Comparison of ENCODE assay signal across 32 mouse cellular contexts in genomic region chr5:132850770-132851169, GRCm38 (mm10).
DNase-seq lines count a peak whose midpoint lies in the region; ATAC-seq lines count a peak whose summit lies in the region.
"Had no signal": no experiment of that assay in that cellular context is flagged by ENCODE, and none has a peak within 500 bp of the region (broad histone marks: within the 10 kb centered on the region; RNA-seq: fewer than 3 reads in every experiment).

No protein-coding gene starts in this region.

- no peak for ATAC-seq in midbrain, embryonic 14.5 days (ENCODE audit: low FRiP score, low TSS enrichment)
- ATAC-seq: intestine, embryonic 16.5 days; midbrain, embryonic 15.5 days had no signal

- H3K27me3 ChIP-seq in midbrain, embryonic 14.5 days (ENCODE audit: control insufficient read depth, insufficient read depth, low read length), result no peaks in the 10 kb centered on the region
- H3K27me3 ChIP-seq: CH12.LX; embryonic facial prominence, embryonic 13.5 days; heart, embryonic 12.5 days; hindbrain, embryonic 13.5 days; limb, embryonic 12.5 days; liver, embryonic 15.5 days; midbrain, embryonic 15.5 days; neural tube, embryonic 15.5 days had no signal

- no peaks in the 10 kb centered on the region for H3K4me1 ChIP-seq in midbrain, embryonic 14.5 days (ENCODE audit: control insufficient read depth, insufficient read depth, low read length)
- H3K4me1 ChIP-seq: heart, embryonic 12.5 days; liver, embryonic 15.5 days; midbrain, embryonic 15.5 days had no signal

- peak; percentile 30 to 50 for DNase-seq in cerebellum, postnatal 10 days
- no peak for DNase-seq in cerebellum, postnatal 25 days
- DNase-seq in layer of hippocampus, adult 11-12 months (ENCODE audit: low spot score), result peak; percentile 14
- DNase-seq in layer of hippocampus, postnatal 25 days (ENCODE audit: extremely low spot score in 1 of 2, low spot score in 1 of 2), result no peak
- peak; percentile 6 to 12 for DNase-seq in layer of hippocampus, adult 8-10 months (ENCODE audit: low spot score in 2 of 2)
- DNase-seq in thymus, adult 18-20 months, result no peak
- DNase-seq in frontal cortex, postnatal 25 days (ENCODE audit: low spot score in 2 of 2), result no peak
- DNase-seq in midbrain, embryonic 14.5 days, result no peak
- DNase-seq: adrenal gland, adult 8-10 months; cerebellum, adult 8-10 months; gastrocnemius, postnatal 25 days; heart, adult 18-20 months; heart, postnatal 4 days; kidney, adult 8-10 months; kidney, postnatal 4 days; lung, embryonic 14.5 days; lung, postnatal 14 days; retina, postnatal 1 day; right cerebral cortex, postnatal 25 days; thymus, adult 2 months; thymus, postnatal 36 days had no signal

- H3K4me2 ChIP-seq in midbrain, embryonic 14.5 days (ENCODE audit: low read length), result no peak overlapping the region
- H3K4me2 ChIP-seq: embryonic facial prominence, embryonic 13.5 days; heart, embryonic 12.5 days; hindbrain, embryonic 13.5 days; limb, embryonic 12.5 days; liver, embryonic 15.5 days; lung, embryonic 14.5 days; midbrain, embryonic 15.5 days; neural tube, embryonic 15.5 days had no signal

- H3K9ac ChIP-seq in midbrain, embryonic 14.5 days (replicated peaks; ENCODE audit: low read length), result no peak overlapping the region
- H3K9ac ChIP-seq: embryonic facial prominence, embryonic 13.5 days; heart, embryonic 12.5 days; hindbrain, embryonic 13.5 days; limb, embryonic 12.5 days; liver, embryonic 15.5 days; lung, embryonic 14.5 days; midbrain, embryonic 15.5 days; neural tube, embryonic 15.5 days had no signal

- H3K27ac ChIP-seq in midbrain, embryonic 14.5 days (replicated peaks; ENCODE audit: low read depth, low read length), result no peak overlapping the region
- H3K27ac ChIP-seq: embryonic facial prominence, embryonic 13.5 days; hindbrain, embryonic 13.5 days; kidney, postnatal 0 days; limb, embryonic 12.5 days; liver, embryonic 15.5 days; midbrain, embryonic 15.5 days; neural tube, embryonic 15.5 days; stomach, postnatal 0 days had no signal

- 78% methylated on average over 6 of the region's 6 CpGs for WGBS in midbrain, embryonic 14.5 days

- no peak overlapping the region for H3K4me3 ChIP-seq in midbrain, embryonic 14.5 days (replicated peaks; ENCODE audit: low read depth, low read length)
- H3K4me3 ChIP-seq: embryonic facial prominence, embryonic 13.5 days; heart, embryonic 12.5 days; hindbrain, embryonic 13.5 days; limb, embryonic 12.5 days; liver, embryonic 15.5 days; midbrain, embryonic 15.5 days; neural tube, embryonic 15.5 days had no signal

- H3K9me3 ChIP-seq in midbrain, embryonic 14.5 days (ENCODE audit: control insufficient read depth, low read length), result no peaks in the 10 kb centered on the region
- H3K9me3 ChIP-seq: embryonic facial prominence, embryonic 13.5 days; heart, embryonic 12.5 days; hindbrain, embryonic 13.5 days; limb, embryonic 12.5 days; liver, embryonic 15.5 days; midbrain, embryonic 15.5 days; neural tube, embryonic 15.5 days had no signal

- H3K36me3 ChIP-seq in midbrain, embryonic 14.5 days (ENCODE audit: control insufficient read depth, insufficient read depth, low read length), result no peaks in the 10 kb centered on the region
- H3K36me3 ChIP-seq: embryonic facial prominence, embryonic 13.5 days; heart, embryonic 12.5 days; hindbrain, embryonic 13.5 days; limb, embryonic 12.5 days; liver, embryonic 15.5 days; midbrain, embryonic 15.5 days; neural tube, embryonic 15.5 days had no signal

Comparison
In these comparisons a context has a peak if more than half of its experiments do, and no peak if none do; other contexts are left out.
1. DNase-seq: peak in cerebellum, postnatal 10 days (2 of 2), layer of hippocampus, adult 11-12 months (single experiment) and layer of hippocampus, adult 8-10 months (2 of 2); none in cerebellum, postnatal 25 days (0 of 2), layer of hippocampus, postnatal 25 days (0 of 2), thymus, adult 18-20 months (0 of 2), frontal cortex, postnatal 25 days (0 of 2) and midbrain, embryonic 14.5 days (single experiment).